Mouse (Mus musculus): ENCODE data around the gene Trir. TPM values are rescaled to one million over a fixed set of nuclear protein-coding genes. Genes with fewer than 3 reads are reported as not detected.
A peak's percentile ranks its signal among the peaks of the same experiment; 100 is the strongest.

Trir gene
- polyA plus RNA-seq, 1 experiment = 198 TPM

GRCm38 (mm10) chr8:84984294-84985048 lies 42.2 kb upstream of the Trir start:
- Histone ChIP-seq H3K36me3 (ENCODE audit: control insufficient read depth, insufficient read depth) (no peaks in the 10 kb centered on the region), H3ac (ENCODE audit: control insufficient read depth, insufficient read length) (no peak overlapping the region), H3K4me3 (peak overlapping the region; percentile 24), H3K79me2 (ENCODE audit: control insufficient read depth, insufficient read depth) (no peaks in the 10 kb centered on the region), H3K27me3 (ENCODE audit: control insufficient read depth, insufficient read depth, insufficient read length) (no peaks in the 10 kb centered on the region), H3K4me2 (ENCODE audit: low read depth) (peak overlapping the region; percentile 95)
- peak; percentile 23 for TF ChIP-seq POLR2AphosphoS2 (IDR thresholded peaks at IDR 0.05; ENCODE audit: insufficient read length, low read depth)
- no peak for TF ChIP-seq MAX (IDR thresholded peaks at IDR 0.05; ENCODE audit: low read depth)
- peak; percentile 30 for TF ChIP-seq POLR2A (IDR thresholded peaks at IDR 0.05; ENCODE audit: insufficient read length, low read depth)

DNA sequence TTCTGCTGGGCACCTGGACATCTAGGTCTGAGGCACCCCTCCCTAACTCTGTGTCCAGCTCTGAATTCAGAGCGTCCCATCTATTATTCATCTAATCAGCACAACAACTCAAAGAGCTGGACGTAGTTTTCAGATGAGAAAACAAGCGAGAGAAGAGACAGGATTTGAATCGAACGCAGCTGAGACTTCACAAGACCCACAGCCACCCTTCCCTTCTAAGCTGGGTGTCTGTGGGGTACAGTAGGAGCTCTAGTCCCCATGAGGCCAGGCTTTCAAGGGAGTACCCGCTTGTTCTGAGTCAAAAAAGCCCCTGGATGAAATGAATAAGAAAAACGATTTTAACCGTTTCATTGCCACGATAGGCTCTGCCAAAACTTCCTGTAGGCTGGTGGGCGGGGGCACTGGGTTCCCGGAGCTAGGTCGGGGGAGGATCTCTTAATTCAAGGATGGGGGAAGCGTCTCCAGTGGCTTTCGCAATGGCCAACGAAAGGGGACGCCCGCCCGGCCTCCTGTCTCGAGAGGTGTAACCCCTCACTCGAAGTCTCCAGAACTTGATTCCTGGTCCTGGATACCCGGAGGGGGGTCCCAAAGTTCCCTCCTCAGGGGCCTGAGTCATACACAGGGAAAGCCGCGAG lies 41.5 kb upstream of the Trir start:
- H3K4me3 ChIP-seq = peak overlapping the region; percentile 24
- H3ac ChIP-seq (ENCODE audit: control insufficient read depth, insufficient read length) = peak overlapping the region; percentile 1
- H3K27me3 ChIP-seq (ENCODE audit: control insufficient read depth, insufficient read depth, insufficient read length) = no peaks in the 10 kb centered on the region
- no peak for TF ChIP-seq TCF12 (IDR thresholded peaks at IDR 0.05; ENCODE audit: insufficient read depth, poor library complexity, severe bottlenecking)
- peak; percentile 57 for TF ChIP-seq CEBPB (IDR thresholded peaks at IDR 0.05; ENCODE audit: insufficient read depth, poor library complexity, severe bottlenecking)
- TF ChIP-seq POLR2A (IDR thresholded peaks at IDR 0.05; ENCODE audit: insufficient read length, low read depth) = peak; percentile 2
- no peaks in the 10 kb centered on the region for H3K36me3 ChIP-seq (ENCODE audit: control insufficient read depth, insufficient read depth)
- no peaks in the 10 kb centered on the region for H3K79me2 ChIP-seq (ENCODE audit: control insufficient read depth, insufficient read depth)
- H3K4me2 ChIP-seq (ENCODE audit: low read depth) = peak overlapping the region; percentile 95

DNA sequence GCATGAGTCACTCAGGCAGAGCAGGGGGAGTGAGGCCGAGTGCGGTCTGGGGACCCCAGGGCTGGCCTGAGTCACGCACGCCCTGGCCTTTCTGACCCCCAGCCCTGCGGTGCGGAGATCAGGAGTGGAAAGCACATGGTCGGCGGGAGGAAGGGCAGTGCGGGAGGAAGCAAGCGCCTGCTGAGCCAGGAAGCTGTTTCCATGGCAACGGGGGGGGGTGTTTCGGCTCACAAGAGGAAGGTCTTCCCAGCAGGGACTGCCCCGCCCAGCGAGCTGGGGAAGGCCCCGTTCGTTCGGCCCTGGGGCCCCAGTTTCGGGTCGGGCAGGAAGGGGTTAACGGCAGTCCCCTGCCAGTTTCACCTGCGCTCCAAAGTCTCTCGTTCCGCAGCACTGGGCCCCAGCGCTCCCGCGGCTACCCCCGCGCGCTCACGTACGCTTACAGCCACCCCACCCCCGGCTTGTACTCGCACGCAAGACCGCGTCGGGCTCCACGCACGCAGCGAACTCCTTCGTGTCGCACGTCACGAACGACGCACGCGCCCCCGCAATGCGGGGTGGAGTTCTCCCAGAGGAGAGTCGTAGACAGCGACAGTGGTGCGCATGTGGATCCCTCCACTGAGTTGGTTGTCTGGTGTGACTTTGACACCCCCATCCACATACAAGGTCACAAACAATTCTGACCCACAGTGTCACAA lies 40.8 kb upstream of the Trir start:
- Histone ChIP-seq H3K27me3 (ENCODE audit: control insufficient read depth, insufficient read depth, insufficient read length) (no peaks in the 10 kb centered on the region), H3ac (ENCODE audit: control insufficient read depth, insufficient read length) (peak overlapping the region; percentile 1), H3K36me3 (ENCODE audit: control insufficient read depth, insufficient read depth) (no peaks in the 10 kb centered on the region), H3K4me2 (ENCODE audit: low read depth) (peak overlapping the region; percentile 95), H3K4me3 (peak overlapping the region; percentile 24), H3K79me2 (ENCODE audit: control insufficient read depth, insufficient read depth) (no peaks in the 10 kb centered on the region)
- peak; percentile 32 for TF ChIP-seq POLR2AphosphoS2 (IDR thresholded peaks at IDR 0.05; ENCODE audit: insufficient read length, low read depth)
- no peak for TF ChIP-seq REST (IDR thresholded peaks at IDR 0.05; ENCODE audit: insufficient read depth, insufficient read length)
- no peak for TF ChIP-seq TCF3 (IDR thresholded peaks at IDR 0.05; ENCODE audit: insufficient read length, low read depth)
- TF ChIP-seq MYOG (IDR thresholded peaks at IDR 0.05; ENCODE audit: control insufficient read depth in 1 of 3, insufficient read depth in 1 of 3, insufficient read length in 2 of 3, low read depth in 2 of 3) = no peak
- TF ChIP-seq TCF12 (IDR thresholded peaks at IDR 0.05; ENCODE audit: insufficient read depth, poor library complexity, severe bottlenecking) = no peak
- no peak for TF ChIP-seq E2F4 (IDR thresholded peaks at IDR 0.05; ENCODE audit: insufficient read depth)
- peak; percentile 57 for TF ChIP-seq POLR2A (IDR thresholded peaks at IDR 0.05; ENCODE audit: insufficient read length, low read depth)
- TF ChIP-seq MAX (IDR thresholded peaks at IDR 0.05; ENCODE audit: low read depth) = peak; percentile 10
- TF ChIP-seq SRF (IDR thresholded peaks at IDR 0.05; ENCODE audit: control insufficient read depth, insufficient read length, low read depth) = no peak

DNA sequence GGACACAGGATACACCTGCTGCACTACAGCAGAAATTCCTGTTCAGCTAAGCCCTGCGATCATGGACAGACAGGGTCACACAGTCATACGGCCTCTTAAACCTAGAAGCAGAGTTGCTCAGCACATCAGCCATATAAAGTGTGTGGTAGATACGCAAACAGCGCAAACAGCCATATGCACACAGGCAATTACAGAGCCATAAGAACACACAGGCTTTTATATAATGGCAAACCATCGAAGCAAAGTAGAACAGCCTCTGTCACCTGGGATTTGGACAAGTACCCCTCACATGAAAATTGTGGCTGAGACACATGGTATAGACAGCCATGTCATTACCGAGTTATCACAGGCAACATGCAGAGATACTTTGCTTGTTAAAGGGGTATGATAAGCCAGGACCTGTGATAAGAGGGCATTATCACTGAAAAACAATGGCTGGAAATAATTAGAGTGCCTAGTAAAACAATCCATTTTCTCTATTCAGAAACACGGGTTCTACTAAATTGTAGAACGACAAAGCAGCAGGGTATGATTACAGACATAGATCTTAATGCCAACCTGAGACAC lies 40.2 kb upstream of the Trir start:
- no peak for TF ChIP-seq E2F4 (IDR thresholded peaks at IDR 0.05; ENCODE audit: insufficient read depth)
- no peak for TF ChIP-seq POLR2AphosphoS2 (IDR thresholded peaks at IDR 0.05; ENCODE audit: insufficient read length, low read depth)
- TF ChIP-seq TCF3 (IDR thresholded peaks at IDR 0.05; ENCODE audit: insufficient read length, low read depth) = no peak
- TF ChIP-seq SRF (IDR thresholded peaks at IDR 0.05; ENCODE audit: control insufficient read depth, insufficient read length, low read depth) = no peak
- TF ChIP-seq USF1 (IDR thresholded peaks at IDR 0.05; ENCODE audit: low read depth) = no peak
- TF ChIP-seq POLR2A (IDR thresholded peaks at IDR 0.05; ENCODE audit: insufficient read length, low read depth) = no peak
- no peak for TF ChIP-seq MAX (IDR thresholded peaks at IDR 0.05; ENCODE audit: low read depth)
- TF ChIP-seq MYOG (IDR thresholded peaks at IDR 0.05; ENCODE audit: control insufficient read depth in 1 of 3, insufficient read depth in 1 of 3, insufficient read length in 2 of 3, low read depth in 2 of 3) = no peak
- TF ChIP-seq TCF12 (IDR thresholded peaks at IDR 0.05; ENCODE audit: insufficient read depth, poor library complexity, severe bottlenecking) = no peak
- TF ChIP-seq REST (IDR thresholded peaks at IDR 0.05; ENCODE audit: insufficient read depth, insufficient read length) = no peak
- TF ChIP-seq CEBPB (IDR thresholded peaks at IDR 0.05; ENCODE audit: insufficient read depth, poor library complexity, severe bottlenecking) = no peak
- TF ChIP-seq MYOD1 (IDR thresholded peaks at IDR 0.05; ENCODE audit: control insufficient read depth in 1 of 3, insufficient read length in 2 of 3, low read depth in 2 of 3) = no peak
- H3K27me3 ChIP-seq (ENCODE audit: control insufficient read depth, insufficient read depth, insufficient read length) = no peaks in the 10 kb centered on the region
- no peak overlapping the region for H3ac ChIP-seq (ENCODE audit: control insufficient read depth, insufficient read length)
- H3K36me3 ChIP-seq (ENCODE audit: control insufficient read depth, insufficient read depth) = no peaks in the 10 kb centered on the region
- H3K4me2 ChIP-seq (ENCODE audit: low read depth) = peak overlapping the region; percentile 95
- peak overlapping the region; percentile 24 for H3K4me3 ChIP-seq
- H3K79me2 ChIP-seq (ENCODE audit: control insufficient read depth, insufficient read depth) = no peaks in the 10 kb centered on the region

Measured in myocyte (in vitro differentiated cells).